Mouse (Mus musculus) bone marrow, adult 2 months (tissue): ENCODE results near the gene Oxgr1. TPM values are rescaled to one million over a fixed set of nuclear protein-coding genes. Genes with fewer than 3 reads are reported as not detected.

Experiments
- H3K27ac ChIP-seq: fragments of 200-500 bp; 2 replicates; pipeline ENCODE4 v1.5.1; 2012; ENCODE audit warnings: low read depth, mild to moderate bottlenecking, control low read depth, inconsistent platforms, low read length; ENCODE audit not compliant: control insufficient read depth, poor library complexity, insufficient read depth
- H3K4me1 ChIP-seq: fragments of 200-500 bp; 2 replicates; pipeline ENCODE4 v1.6.1; 2011; ENCODE audit warnings: low read length; ENCODE audit not compliant: control insufficient read depth, insufficient read depth
- H3K4me3 ChIP-seq: fragments of 200-500 bp; replicated peaks from 2 replicates; pipeline ENCODE3; 2011; ENCODE audit warnings: mild to moderate bottlenecking, low read depth, low read length, control low read depth; ENCODE audit not compliant: control insufficient read depth
- CTCF ChIP-seq: fragments of 200-500 bp; IDR thresholded peaks from 2 replicates; pipeline ENCODE4 v1.5.1; 2011; ENCODE audit warnings: low read length, control low read depth; ENCODE audit not compliant: control insufficient read depth, insufficient read depth
- POLR2A ChIP-seq: fragments of 200-500 bp; IDR thresholded peaks from 2 replicates; pipeline ENCODE4 v1.6.1; 2011; ENCODE audit warnings: low read depth, mild to moderate bottlenecking, control low read depth, low read length, borderline replicate concordance; ENCODE audit not compliant: control insufficient read depth
- WGBS: fragments of 180-500 bp; shearing (Covaris S2); methylation state at CpG from one replicate; pipeline ENCODE4 v1.1.7; 2018; 5-methylcytosine and 5-hydroxymethylcytosine counted together
- polyA plus RNA-seq: library from polyadenylated mRNA; stranded (reverse); fragments of >200 nt; gene quantifications from 2 replicates; pipeline ENCODE4 v1.2.4, GENCODE M21; 2011; ENCODE audit warnings: low replicate concordance; ENCODE audit not compliant: missing spikeins, insufficient read depth, insufficient read length

Gene Oxgr1
- polyA plus RNA-seq = not detected in 2 replicates

- TF ChIP-seq POLR2A = no peak
- TF ChIP-seq CTCF = no peak
- Histone ChIP-seq H3K4me1 (no peaks in the 10 kb centered on the region), H3K27ac (no peak within 1 kb of the TSS), H3K4me3 (no peak within 1 kb of the TSS)
- 90% methylated on average over 17 of the region's 17 CpGs for WGBS
Measured at GRCm38 (mm10) chr14:120042187-120042820, at the start of gene Oxgr1. Gene Oxgr1, minus strand, starts transcription at chr14:120042435.

DNA sequence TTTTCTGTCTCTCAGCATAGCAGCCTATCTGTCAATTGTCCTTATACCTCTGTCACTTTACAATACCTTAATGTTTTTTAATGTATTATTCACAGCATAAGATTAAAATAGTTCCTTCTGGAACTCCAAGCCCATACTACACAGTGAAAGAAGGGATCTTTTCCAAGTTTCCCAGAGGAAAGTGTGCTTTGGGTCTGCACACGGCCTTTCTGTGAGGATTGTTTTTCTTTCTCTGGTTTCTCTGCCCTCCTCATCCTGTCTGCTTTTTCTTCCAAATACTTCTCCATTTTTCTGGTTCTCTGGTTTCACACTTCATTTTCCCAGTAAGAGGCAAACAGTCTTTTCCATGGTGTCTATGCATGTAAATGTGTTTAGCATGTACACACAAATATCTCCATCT, 48.2 kb upstream of the Oxgr1 start:
- Histone ChIP-seq H3K27ac (no peak overlapping the region), H3K4me1 (no peaks in the 10 kb centered on the region), H3K4me3 (no peak overlapping the region)
- WGBS = 65% methylated on average over 1 of the region's 1 CpGs
- TF ChIP-seq POLR2A (no peak), CTCF (no peak)

DNA sequence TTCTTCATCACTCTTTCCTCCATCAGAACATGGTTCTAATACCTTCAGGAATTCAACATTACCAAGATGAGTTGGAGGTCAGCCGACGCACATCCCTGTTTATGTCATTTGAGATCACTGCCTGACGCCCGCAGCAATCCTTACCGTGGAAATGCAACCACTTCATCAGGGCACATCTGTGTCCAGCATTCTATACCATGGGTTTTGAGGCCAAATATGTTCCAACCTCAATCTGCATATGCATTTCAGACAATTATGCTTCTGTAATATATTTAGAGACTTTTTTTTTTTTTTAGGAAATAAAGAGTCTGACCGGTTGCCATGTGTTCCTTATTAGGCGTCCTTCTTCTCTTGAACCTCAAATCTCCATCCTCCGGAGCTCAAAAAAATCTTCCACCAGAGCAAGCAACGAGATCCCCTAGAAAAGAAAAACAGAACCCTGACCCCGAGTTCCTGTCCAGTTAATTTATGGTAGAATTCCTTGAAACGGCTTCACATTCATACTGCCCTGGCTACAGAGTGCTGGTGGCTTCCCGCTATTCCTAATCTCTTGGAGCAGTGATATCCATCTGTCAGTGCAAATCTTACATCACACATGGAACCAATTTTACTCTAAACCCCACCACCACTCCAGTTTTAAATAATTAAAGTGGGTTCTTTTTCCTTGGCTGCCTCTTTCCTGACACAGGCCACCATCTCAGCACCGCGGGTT, 47.6 kb upstream of the Oxgr1 start:
- 72% methylated on average over 14 of the region's 14 CpGs for WGBS
- no peak overlapping the region for H3K27ac ChIP-seq
- H3K4me3 ChIP-seq = no peak overlapping the region
- no peaks in the 10 kb centered on the region for H3K4me1 ChIP-seq
- TF ChIP-seq CTCF (no peak), POLR2A (no peak)

DNA sequence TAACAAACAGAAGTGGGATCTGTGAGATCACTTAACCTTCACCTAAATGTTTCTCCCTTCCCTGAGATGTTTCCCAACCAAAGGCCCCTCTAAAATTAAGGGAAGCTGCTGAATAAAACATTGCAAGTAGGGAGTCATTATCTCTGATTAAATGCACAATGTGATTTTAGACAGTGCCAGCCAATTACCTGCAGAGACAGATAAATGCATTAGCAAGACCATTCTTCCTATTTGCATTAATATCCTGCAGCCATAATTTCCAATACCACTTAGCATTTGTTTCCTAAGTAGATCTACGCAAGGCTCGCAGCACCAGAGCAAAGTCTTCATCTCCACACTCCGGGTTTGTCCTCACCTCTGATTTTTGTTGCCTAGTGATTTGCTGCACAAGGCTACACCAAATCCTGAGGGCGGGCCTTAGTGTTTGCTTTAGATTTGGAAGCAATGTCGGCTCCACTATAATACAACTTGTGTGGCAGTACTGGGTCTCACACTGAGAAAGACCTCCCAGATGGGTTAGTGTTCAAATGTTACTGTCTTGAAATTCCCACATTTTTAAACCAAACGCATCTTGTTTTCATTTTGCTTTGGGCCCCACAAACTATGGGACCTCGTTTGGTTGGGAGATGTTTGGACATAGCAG, 46.9 kb upstream of the Oxgr1 start:
- Histone ChIP-seq H3K4me3 (no peak overlapping the region), H3K27ac (no peak overlapping the region), H3K4me1 (no peaks in the 10 kb centered on the region)
- 83% methylated on average over 7 of the region's 7 CpGs for WGBS
- TF ChIP-seq CTCF = no peak
- TF ChIP-seq POLR2A = no peak

DNA sequence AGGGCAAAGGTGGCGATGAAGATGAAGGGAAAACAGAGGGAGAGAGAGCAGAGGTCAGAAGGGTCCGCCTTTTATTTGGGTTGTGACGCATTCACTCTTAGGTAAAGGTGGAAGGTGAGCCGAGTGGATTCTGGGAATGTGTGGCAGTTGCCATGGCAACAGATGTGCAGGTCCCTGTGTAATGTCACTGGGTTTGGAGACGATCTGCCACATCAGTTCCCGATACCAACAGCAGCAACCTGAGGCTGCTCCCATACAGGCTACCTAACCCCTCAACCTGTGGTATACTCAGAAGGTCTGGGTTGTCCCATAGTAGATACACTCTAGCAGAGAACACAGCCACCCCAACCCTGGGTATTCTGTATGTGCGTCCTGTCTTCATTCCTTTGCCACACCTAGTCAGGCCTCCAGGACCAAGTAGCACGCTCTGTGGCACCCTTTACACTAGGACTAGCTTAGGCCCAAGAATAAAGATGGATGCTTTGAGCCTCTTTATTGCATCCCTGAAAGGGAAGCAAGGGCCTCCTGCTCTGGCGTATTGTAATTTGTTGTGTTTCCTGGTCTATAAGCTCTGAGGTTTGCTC, 41.9 kb upstream of the Oxgr1 start:
- 82% methylated on average over 9 of the region's 9 CpGs for WGBS
- Histone ChIP-seq H3K4me1 (no peaks in the 10 kb centered on the region), H3K4me3 (no peak overlapping the region), H3K27ac (no peak overlapping the region)
- TF ChIP-seq POLR2A (no peak), CTCF (no peak)

GRCm38 (mm10) chr14:120076192-120076591, 34.0 kb upstream of the Oxgr1 start:
- Histone ChIP-seq H3K4me3 (no peak overlapping the region), H3K27ac (no peak overlapping the region), H3K4me1 (no peaks in the 10 kb centered on the region)
- TF ChIP-seq CTCF (no peak), POLR2A (no peak)
- 37% methylated on average over 2 of the region's 2 CpGs for WGBS

GRCm38 (mm10) chr14:120075746-120076145, 33.5 kb upstream of the Oxgr1 start:
- no peaks in the 10 kb centered on the region for H3K4me1 ChIP-seq

DNA sequence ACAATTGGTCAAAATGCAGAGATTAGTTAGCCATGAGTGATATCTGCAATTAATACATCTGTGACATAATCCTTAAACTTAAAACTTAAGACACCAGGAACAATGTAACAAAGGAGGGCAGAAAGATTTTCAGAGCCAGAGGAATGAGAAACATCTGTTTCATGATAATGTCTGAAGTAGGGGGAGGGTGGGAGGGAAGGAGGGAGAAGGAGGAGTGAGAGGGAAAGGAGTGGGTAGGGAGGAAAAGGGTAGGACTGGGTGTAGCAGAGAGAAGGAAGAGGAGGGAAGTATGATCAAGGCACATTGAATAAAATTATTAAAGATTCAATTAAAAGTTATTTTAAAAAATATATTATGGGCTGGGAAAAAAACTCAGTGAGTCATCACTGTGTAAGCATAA, 32.0 kb upstream of the Oxgr1 start:
- no peak for TF ChIP-seq POLR2A
- no peak for TF ChIP-seq CTCF
- Histone ChIP-seq H3K27ac (no peak overlapping the region), H3K4me1 (no peaks in the 10 kb centered on the region), H3K4me3 (no peak overlapping the region)

More at GRCm38 (mm10) chr14:120075746-120076145, 33.5 kb upstream of the Oxgr1 start:
- Histone ChIP-seq H3K4me3 (no peak overlapping the region), H3K27ac (no peak overlapping the region)
- TF ChIP-seq POLR2A (no peak), CTCF (no peak)
- 33% methylated on average over 5 of the region's 5 CpGs for WGBS
